Mouse (Mus musculus): ENCODE measurements around the gene Ltb. TPM values are rescaled to one million over a fixed set of nuclear protein-coding genes. Genes with fewer than 3 reads are reported as not detected.

Ltb gene
- polyA plus RNA-seq, 1 experiment from 2014 or later, result 0.99 TPM

DNA sequence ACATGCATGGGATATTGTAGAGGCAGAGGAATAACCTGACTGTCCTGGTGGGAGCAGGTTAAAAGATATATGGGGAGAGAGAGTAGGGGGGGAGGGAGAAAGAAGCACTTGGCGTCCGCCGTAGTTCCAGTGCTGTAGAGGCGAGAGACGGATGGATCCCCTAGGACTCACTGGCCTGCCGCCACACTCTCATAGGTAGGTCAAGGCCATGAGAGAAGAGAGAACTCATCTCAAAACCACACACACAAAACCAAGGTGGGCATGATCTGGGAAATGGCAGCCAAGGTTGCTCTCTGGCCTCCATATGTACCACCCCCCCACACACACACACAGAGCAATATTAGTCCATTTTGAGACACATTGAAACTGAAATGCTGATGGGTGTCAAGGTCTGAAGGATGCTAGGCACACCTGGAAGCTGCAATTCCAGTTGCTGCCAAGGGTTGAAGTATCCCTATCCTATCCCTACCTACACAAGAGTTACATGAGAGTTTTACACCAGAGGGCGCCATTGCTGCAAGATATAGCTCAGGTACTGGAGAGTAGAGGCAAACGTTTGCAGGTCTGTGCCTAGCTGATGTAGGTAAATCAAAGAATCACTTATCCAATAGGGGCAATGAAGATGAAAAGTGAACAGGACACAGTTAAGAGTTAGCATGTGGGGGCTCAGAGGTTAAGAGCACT lies 27.7 kb upstream of the Ltb start:
- Histone ChIP-seq H3K9ac (peak overlapping the region; percentile 64; the same call in 1 of the 2 replicates), H3K4me3 (peak overlapping the region; percentile 100; the same call in 1 of the 2 replicates), H3K27ac (peak overlapping the region; percentile 95), H3K4me2 (replicated peaks) (peak overlapping the region; percentile 65), H3K36me3 (peaks cover 15% of the 10 kb centered on the region), H3K9me3 (no peaks in the 10 kb centered on the region), H3K4me1 (peaks cover 28% of the 10 kb centered on the region), H3K27me3 (no peaks in the 10 kb centered on the region)
- ATAC-seq (ENCODE audit: low FRiP score, low read depth), result no peak
- WGBS, result 72% methylated on average over 8 of the region's 8 CpGs

GRCm38 (mm10) chr17:35167794-35168193 lies 26.4 kb upstream of the Ltb start:
- H3K4me3 ChIP-seq, result no peak overlapping the region
- ATAC-seq (ENCODE audit: low FRiP score, low read depth), result no peak
- WGBS, result 85% methylated on average over 7 of the region's 7 CpGs

GRCm38 (mm10) chr17:35168541-35169207 lies 25.6 kb upstream of the Ltb start:
- Histone ChIP-seq H3K4me2 (replicated peaks) (no peak overlapping the region), H3K9ac (no peak overlapping the region), H3K27ac (no peak overlapping the region), H3K27me3 (no peaks in the 10 kb centered on the region), H3K4me1 (peaks cover 12% of the 10 kb centered on the region), H3K4me3 (no peak overlapping the region), H3K36me3 (no peaks in the 10 kb centered on the region), H3K9me3 (no peaks in the 10 kb centered on the region)
- WGBS, result 9% methylated on average over 4 of the region's 4 CpGs
- ATAC-seq (ENCODE audit: low FRiP score, low read depth), result no peak

More at GRCm38 (mm10) chr17:35167794-35168193, 26.4 kb upstream of the Ltb start:
- Histone ChIP-seq H3K9ac (no peak overlapping the region; the same call in 1 of the 2 replicates), H3K4me2 (replicated peaks) (no peak overlapping the region), H3K9me3 (no peaks in the 10 kb centered on the region), H3K4me1 (peaks cover 15% of the 10 kb centered on the region), H3K27me3 (no peaks in the 10 kb centered on the region), H3K27ac (no peak overlapping the region), H3K36me3 (peaks cover 2% of the 10 kb centered on the region; the same call in 1 of the 2 replicates)

- Histone ChIP-seq H3K9ac (no peak overlapping the region; the same call in 1 of the 2 replicates), H3K4me2 (replicated peaks) (no peak overlapping the region), H3K27ac (no peak overlapping the region), H3K9me3 (no peaks in the 10 kb centered on the region), H3K27me3 (no peaks in the 10 kb centered on the region), H3K36me3 (no peaks in the 10 kb centered on the region), H3K4me1 (peaks cover 13% of the 10 kb centered on the region), H3K4me3 (no peak overlapping the region)
- ATAC-seq (ENCODE audit: low FRiP score, low read depth), result no peak
- WGBS, result 59% methylated on average over 11 of the region's 11 CpGs
These were observed 21.6 kb upstream of the Ltb start for GRCm38 (mm10) chr17:35172445-35173234.

DNA sequence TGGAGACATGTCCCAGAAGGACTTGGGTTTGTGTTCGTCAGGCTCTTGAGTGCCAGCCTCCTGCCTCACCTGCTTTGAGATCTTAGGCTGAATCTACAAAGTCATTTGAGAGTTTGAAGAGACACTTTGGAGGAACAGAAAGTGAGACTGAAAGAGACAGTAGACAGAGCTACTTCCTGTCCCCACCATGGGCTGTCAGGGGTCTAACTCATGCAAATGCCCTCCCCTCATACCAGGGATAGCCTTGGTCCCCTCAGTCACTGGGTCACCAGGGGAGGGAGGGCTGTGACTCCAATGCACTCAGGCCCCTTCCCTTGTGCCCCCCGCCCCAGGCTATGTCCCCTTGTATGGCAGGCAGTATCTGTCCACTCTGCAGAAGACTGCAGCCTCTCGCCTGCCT lies 20.9 kb upstream of the Ltb start:
- Histone ChIP-seq H3K4me3 (no peak overlapping the region), H3K4me1 (peaks cover 13% of the 10 kb centered on the region), H3K4me2 (replicated peaks) (no peak overlapping the region), H3K9ac (no peak overlapping the region), H3K27me3 (no peaks in the 10 kb centered on the region), H3K27ac (no peak overlapping the region), H3K36me3 (no peaks in the 10 kb centered on the region), H3K9me3 (no peaks in the 10 kb centered on the region)
- 82% methylated on average over 3 of the region's 3 CpGs for WGBS
- ATAC-seq (ENCODE audit: low FRiP score, low read depth), result no peak

DNA sequence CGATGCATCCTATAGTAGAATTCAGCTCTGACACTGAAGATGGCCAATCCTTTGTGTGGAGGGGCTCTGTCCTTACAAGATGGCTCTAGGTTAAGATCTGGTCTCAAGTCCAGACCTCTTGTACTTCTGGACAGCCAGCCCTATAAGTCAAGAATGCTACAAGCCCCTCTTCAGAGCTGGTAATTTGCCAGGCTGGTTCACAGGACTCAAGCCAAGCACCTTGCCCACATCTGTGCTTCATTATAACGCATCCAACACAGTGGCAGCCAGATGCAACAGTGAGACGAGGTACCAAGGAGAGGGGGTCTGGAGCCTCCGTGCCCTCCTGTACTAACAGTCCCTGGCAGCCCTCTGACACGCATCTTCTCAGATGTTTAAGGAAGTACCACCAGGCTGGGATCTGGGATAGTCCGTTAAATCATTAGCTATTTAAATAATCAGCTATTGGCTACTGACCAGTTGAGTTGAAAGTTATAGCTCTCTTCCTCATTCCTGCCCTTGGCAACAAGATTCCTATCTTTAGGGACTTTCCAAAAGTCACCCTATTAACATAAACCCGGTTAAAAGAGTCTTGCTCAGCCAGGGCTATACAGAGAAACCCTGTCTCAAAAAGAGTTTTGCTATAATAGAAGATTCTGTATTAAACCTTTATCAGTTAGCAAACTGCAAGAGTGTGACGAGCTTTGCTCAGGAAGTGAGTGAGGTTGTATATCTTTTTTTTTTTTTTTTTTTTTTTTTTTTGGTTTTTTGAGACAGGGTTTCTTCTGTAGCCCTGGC lies 19.9 kb upstream of the Ltb start:
- no peak overlapping the region for H3K27ac ChIP-seq
- no peak overlapping the region for H3K4me3 ChIP-seq
- peaks cover 13% of the 10 kb centered on the region for H3K4me1 ChIP-seq
- no peak overlapping the region for H3K4me2 ChIP-seq (replicated peaks)
- 41% methylated on average over 8 of the region's 8 CpGs for WGBS
- peak overlapping the region; percentile 43; the same call in 1 of the 2 replicates for H3K9ac ChIP-seq
- ATAC-seq (ENCODE audit: low FRiP score, low read depth), result no peak
- no peaks in the 10 kb centered on the region for H3K27me3 ChIP-seq
- H3K9me3 ChIP-seq, result no peaks in the 10 kb centered on the region
- H3K36me3 ChIP-seq, result no peaks in the 10 kb centered on the region

- WGBS, result 82% methylated on average over 6 of the region's 6 CpGs
- H3K9me3 ChIP-seq, result no peaks in the 10 kb centered on the region
- H3K27me3 ChIP-seq, result no peaks in the 10 kb centered on the region
- no peak overlapping the region; the same call in 1 of the 2 replicates for H3K9ac ChIP-seq
- H3K27ac ChIP-seq, result no peak overlapping the region
- H3K36me3 ChIP-seq, result no peaks in the 10 kb centered on the region
- no peak overlapping the region for H3K4me2 ChIP-seq (replicated peaks)
- H3K4me3 ChIP-seq, result no peak overlapping the region
- H3K4me1 ChIP-seq, result peaks cover 13% of the 10 kb centered on the region
- no peak for ATAC-seq (ENCODE audit: low FRiP score, low read depth)
These were observed 18.9 kb upstream of the Ltb start for GRCm38 (mm10) chr17:35175382-35175781.

GRCm38 (mm10) chr17:35175968-35176367 lies 18.3 kb upstream of the Ltb start, which contains the start of gene Aif1:
TSS of gene Aif1 (minus strand) at chr17:35176068.
- Histone ChIP-seq H3K4me1 (peaks cover 13% of the 10 kb centered on the region), H3K4me3 (no peak within 1 kb of the TSS), H3K9me3 (no peaks in the 10 kb centered on the region), H3K36me3 (no peaks in the 10 kb centered on the region), H3K27ac (no peak within 1 kb of the TSS), H3K4me2 (replicated peaks) (no peak within 1 kb of the TSS), H3K27me3 (no peaks in the 10 kb centered on the region), H3K9ac (no peak within 1 kb of the TSS; the same call in 1 of the 2 replicates)
- WGBS, result 53% methylated on average over 2 of the region's 2 CpGs
- no peak for ATAC-seq (ENCODE audit: low FRiP score, low read depth)

DNA sequence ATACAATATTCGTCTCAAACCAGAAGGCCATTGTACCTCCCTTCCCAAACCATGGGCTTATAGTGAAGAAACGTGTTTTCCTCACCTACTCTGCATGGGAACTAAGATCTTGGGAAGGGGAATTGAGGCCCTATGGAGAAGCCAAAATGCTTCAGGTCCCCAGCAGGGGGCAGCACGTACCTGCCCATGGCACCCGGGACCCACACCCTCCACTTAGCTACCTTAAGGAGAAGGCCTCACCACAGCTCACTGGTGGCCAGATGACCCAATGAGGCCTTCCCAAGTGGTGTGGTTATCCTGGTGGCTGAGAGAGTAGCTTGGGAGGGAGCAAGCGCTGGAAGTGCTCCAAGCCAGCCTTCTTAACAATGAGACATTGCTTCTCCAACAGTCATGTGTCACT lies 15.7 kb upstream of the Ltb start:
- H3K9me3 ChIP-seq, result no peaks in the 10 kb centered on the region
- H3K4me1 ChIP-seq, result peaks cover 11% of the 10 kb centered on the region
- H3K27ac ChIP-seq, result no peak overlapping the region
- H3K4me3 ChIP-seq, result no peak overlapping the region
- ATAC-seq (ENCODE audit: low FRiP score, low read depth), result peak; percentile 77
- no peak overlapping the region for H3K4me2 ChIP-seq (replicated peaks)
- no peaks in the 10 kb centered on the region for H3K27me3 ChIP-seq
- WGBS, result 16% methylated on average over 5 of the region's 5 CpGs
- H3K9ac ChIP-seq, result no peak overlapping the region
- no peaks in the 10 kb centered on the region for H3K36me3 ChIP-seq

GRCm38 (mm10) chr17:35180093-35180492 lies 14.1 kb upstream of the Ltb start:
- Histone ChIP-seq H3K4me2 (replicated peaks) (no peak overlapping the region), H3K27ac (no peak overlapping the region), H3K9me3 (no peaks in the 10 kb centered on the region), H3K4me1 (no peaks in the 10 kb centered on the region), H3K27me3 (no peaks in the 10 kb centered on the region), H3K36me3 (no peaks in the 10 kb centered on the region), H3K4me3 (no peak overlapping the region), H3K9ac (0 out of 2 replicates have a peak overlapping the region, but pooled peaks have one; percentile 13)
- no peak for ATAC-seq (ENCODE audit: low FRiP score, low read depth)
- WGBS, result 84% methylated on average over 5 of the region's 5 CpGs

Data from limb, embryonic 13.5 days (tissue).